Mouse (Mus musculus) bone marrow macrophage, adult 2 months (primary cell): ENCODE measurements at regions not wholly inside any gene's neighbourhood (a gene's known extent, or its start where the extent isn't known, plus 50 kb on each side); places are given as distances from the start of the nearest gene placed in this dataset.

Experiments used
- CTCF ChIP-seq: IDR thresholded peaks from 2 replicates; pipeline ENCODE4 v1.5.1; 2012; ENCODE audit warnings: low read depth, mild to moderate bottlenecking, low read length, moderate library complexity
- POLR2A ChIP-seq: IDR thresholded peaks from 2 replicates; pipeline ENCODE4 v1.6.1; 2012; ENCODE audit warnings: mild to moderate bottlenecking, low read depth, low read length, borderline replicate concordance

DNA sequence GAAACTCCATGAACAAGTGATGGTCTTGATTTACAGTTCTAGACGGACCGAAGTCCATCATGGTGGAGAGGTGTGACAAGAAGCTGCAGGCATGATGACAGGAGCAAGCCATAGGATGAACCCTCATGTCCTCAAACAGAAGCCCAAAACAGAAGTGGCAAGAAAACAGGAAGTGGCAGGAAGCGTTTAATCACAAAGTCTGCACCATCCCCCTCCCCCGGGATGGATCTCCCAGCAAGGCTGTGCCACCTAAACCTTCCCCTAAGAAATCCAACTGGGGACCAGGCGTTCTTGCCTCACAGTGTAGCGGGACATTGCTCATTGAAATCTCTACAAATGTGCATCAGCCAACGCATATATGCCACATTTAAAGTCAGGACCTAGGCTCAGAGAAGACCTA, 474.3 kb upstream of the Pmfbp1 start:
- no peak for TF ChIP-seq POLR2A
- TF ChIP-seq CTCF, result no peak
